Mouse (Mus musculus): ENCODE results near the gene Gmds. TPM values are rescaled to one million over a fixed set of nuclear protein-coding genes. Genes with fewer than 3 reads are reported as not detected.

The Gmds gene
- polyA plus RNA-seq, 1 experiment: 21.2 TPM

DNA sequence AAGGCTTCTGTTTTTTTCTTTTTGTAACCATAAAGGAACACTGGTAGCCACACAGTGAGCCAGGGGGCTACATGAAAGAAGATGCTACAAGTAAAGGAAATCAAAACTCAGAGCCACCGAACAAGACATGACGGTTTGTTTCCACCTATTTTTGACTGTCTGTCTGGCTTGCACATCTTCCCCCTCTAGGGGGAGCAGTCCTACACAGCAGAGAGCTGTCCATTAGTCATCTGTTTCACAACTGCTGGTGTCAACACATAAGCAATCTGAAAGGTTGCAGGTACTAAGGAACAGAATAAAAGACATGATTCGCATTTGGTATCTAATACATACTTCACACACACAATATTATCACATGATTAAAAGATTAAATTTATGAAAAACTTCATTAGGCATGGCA is 25.9 kb downstream of the Gmds start:
- WGBS: 41% methylated on average over 3 of the region's 3 CpGs
- Histone ChIP-seq H3K27me3 (ENCODE audit: control insufficient read depth, insufficient read depth, low read length) (no peaks in the 10 kb centered on the region), H3K4me1 (replicated peaks; ENCODE audit: control insufficient read depth, insufficient read depth, low read length) (no peaks in the 10 kb centered on the region), H3K27ac (ENCODE audit: control insufficient read depth, insufficient read depth, low read length) (no peak overlapping the region), H3K36me3 (ENCODE audit: control insufficient read depth, insufficient read depth, low read length) (no peaks in the 10 kb centered on the region), H3K4me3 (ENCODE audit: control insufficient read depth, insufficient read depth, low read length) (no peak overlapping the region)
- peak; percentile 61 for DNase-seq
- TF ChIP-seq CTCF (IDR thresholded peaks at IDR 0.05; ENCODE audit: borderline replicate concordance, control insufficient read depth, extremely low read depth, insufficient read depth, low read length, poor library complexity) (no peak), POLR2A (IDR thresholded peaks at IDR 0.05; ENCODE audit: control insufficient read depth, extremely low read depth, insufficient read depth, low read length, poor library complexity) (no peak)

- no peaks in the 10 kb centered on the region for H3K36me3 ChIP-seq (ENCODE audit: control insufficient read depth, insufficient read depth, low read length)
- H3K27ac ChIP-seq (ENCODE audit: control insufficient read depth, insufficient read depth, low read length): no peak overlapping the region
- H3K27me3 ChIP-seq (ENCODE audit: control insufficient read depth, insufficient read depth, low read length): no peaks in the 10 kb centered on the region
- no peak for TF ChIP-seq CTCF (IDR thresholded peaks at IDR 0.05; ENCODE audit: borderline replicate concordance, control insufficient read depth, extremely low read depth, insufficient read depth, low read length, poor library complexity)
- TF ChIP-seq POLR2A (IDR thresholded peaks at IDR 0.05; ENCODE audit: control insufficient read depth, extremely low read depth, insufficient read depth, low read length, poor library complexity): no peak
- H3K4me1 ChIP-seq (replicated peaks; ENCODE audit: control insufficient read depth, insufficient read depth, low read length): no peaks in the 10 kb centered on the region
- WGBS: 97% methylated on average over 2 of the region's 2 CpGs
- no peak overlapping the region for H3K4me3 ChIP-seq (ENCODE audit: control insufficient read depth, insufficient read depth, low read length)
- no peak for DNase-seq
Observed at GRCm38 (mm10) chr13:32311476-32311875, 27.1 kb downstream of the Gmds start.

DNA sequence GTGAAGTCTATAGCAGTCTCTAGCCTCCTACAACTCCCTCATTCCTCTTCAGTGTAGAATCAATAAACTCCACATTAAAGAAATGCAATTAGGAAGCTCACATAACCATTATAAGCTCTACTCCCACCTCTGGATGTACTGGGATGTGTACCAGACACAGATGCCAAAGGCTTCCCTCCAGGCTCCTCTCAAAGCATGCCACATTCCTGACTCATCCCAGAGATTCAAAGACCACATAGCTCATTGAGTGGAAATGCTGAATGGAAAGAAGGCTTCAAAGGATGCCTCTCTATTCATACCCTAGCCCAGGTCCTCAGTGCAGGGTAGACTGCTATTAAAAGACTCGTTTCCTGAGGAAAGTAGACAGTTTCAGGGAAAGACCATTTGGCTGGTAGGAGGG is 40.1 kb downstream of the Gmds start:
- H3K36me3 ChIP-seq (ENCODE audit: control insufficient read depth, insufficient read depth, low read length): no peaks in the 10 kb centered on the region
- no peaks in the 10 kb centered on the region for H3K4me1 ChIP-seq (replicated peaks; ENCODE audit: control insufficient read depth, insufficient read depth, low read length)
- 97% methylated on average over 1 of the region's 1 CpGs for WGBS

GRCm38 (mm10) chr13:32297398-32297797 is 41.1 kb downstream of the Gmds start:
- 41% methylated on average over 5 of the region's 5 CpGs for WGBS

More for the DNA sequence above, 40.1 kb downstream of the Gmds start:
- Histone ChIP-seq H3K27ac (ENCODE audit: control insufficient read depth, insufficient read depth, low read length) (no peak overlapping the region), H3K27me3 (ENCODE audit: control insufficient read depth, insufficient read depth, low read length) (no peaks in the 10 kb centered on the region), H3K4me3 (ENCODE audit: control insufficient read depth, insufficient read depth, low read length) (no peak overlapping the region)
- no peak for DNase-seq
- no peak for TF ChIP-seq CTCF (IDR thresholded peaks at IDR 0.05; ENCODE audit: borderline replicate concordance, control insufficient read depth, extremely low read depth, insufficient read depth, low read length, poor library complexity)
- TF ChIP-seq POLR2A (IDR thresholded peaks at IDR 0.05; ENCODE audit: control insufficient read depth, extremely low read depth, insufficient read depth, low read length, poor library complexity): no peak

DNA sequence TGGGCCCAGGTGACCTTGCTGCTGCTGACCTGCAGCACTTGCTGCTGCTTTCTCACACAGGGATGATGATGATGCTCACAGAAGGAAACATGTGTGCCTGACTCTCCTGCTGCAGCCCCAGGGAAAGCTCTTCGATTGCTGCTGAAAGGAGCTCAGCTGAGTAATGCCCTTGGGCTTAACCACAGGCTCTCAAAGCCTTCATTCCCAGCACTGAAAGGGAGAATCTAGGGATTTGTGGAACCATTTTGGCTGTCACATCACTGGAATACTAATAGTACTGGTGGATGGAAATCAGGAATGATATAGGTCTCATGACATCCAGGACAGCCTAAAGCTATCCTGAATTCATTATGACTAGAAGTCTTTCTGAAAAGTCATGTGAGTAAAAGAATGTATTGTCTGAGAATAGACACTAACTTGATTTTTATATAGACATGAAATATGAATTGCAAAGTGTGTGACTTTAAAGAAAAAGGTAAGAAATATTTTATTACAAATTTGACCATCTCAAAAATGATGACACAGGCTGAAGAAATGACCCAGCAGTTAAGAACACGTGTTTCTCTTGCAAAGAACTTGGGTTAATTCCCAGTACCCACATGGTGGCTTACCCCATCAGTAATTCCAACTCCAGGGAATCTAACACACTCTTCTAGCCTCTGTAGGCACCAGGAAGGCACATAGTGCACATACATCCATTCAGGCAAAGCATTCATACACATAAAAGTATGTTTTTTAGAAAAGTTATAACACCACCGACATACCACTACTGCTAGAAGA is 43.9 kb downstream of the Gmds start:
- DNase-seq: no peak
- TF ChIP-seq POLR2A (IDR thresholded peaks at IDR 0.05; ENCODE audit: control insufficient read depth, extremely low read depth, insufficient read depth, low read length, poor library complexity) (no peak), CTCF (IDR thresholded peaks at IDR 0.05; ENCODE audit: borderline replicate concordance, control insufficient read depth, extremely low read depth, insufficient read depth, low read length, poor library complexity) (no peak)
- WGBS: 87% methylated on average over 3 of the region's 3 CpGs
- H3K27me3 ChIP-seq (ENCODE audit: control insufficient read depth, insufficient read depth, low read length): no peaks in the 10 kb centered on the region
- no peaks in the 10 kb centered on the region for H3K4me1 ChIP-seq (replicated peaks; ENCODE audit: control insufficient read depth, insufficient read depth, low read length)
- no peak overlapping the region for H3K4me3 ChIP-seq (ENCODE audit: control insufficient read depth, insufficient read depth, low read length)
- H3K27ac ChIP-seq (ENCODE audit: control insufficient read depth, insufficient read depth, low read length): no peak overlapping the region
- H3K36me3 ChIP-seq (ENCODE audit: control insufficient read depth, insufficient read depth, low read length): no peaks in the 10 kb centered on the region

More at GRCm38 (mm10) chr13:32297398-32297797, 41.1 kb downstream of the Gmds start:
- peak; percentile 24 for DNase-seq
- Histone ChIP-seq H3K4me3 (ENCODE audit: control insufficient read depth, insufficient read depth, low read length) (no peak overlapping the region), H3K36me3 (ENCODE audit: control insufficient read depth, insufficient read depth, low read length) (no peaks in the 10 kb centered on the region), H3K4me1 (replicated peaks; ENCODE audit: control insufficient read depth, insufficient read depth, low read length) (no peaks in the 10 kb centered on the region), H3K27ac (ENCODE audit: control insufficient read depth, insufficient read depth, low read length) (no peak overlapping the region), H3K27me3 (ENCODE audit: control insufficient read depth, insufficient read depth, low read length) (no peaks in the 10 kb centered on the region)
- TF ChIP-seq POLR2A (IDR thresholded peaks at IDR 0.05; ENCODE audit: control insufficient read depth, extremely low read depth, insufficient read depth, low read length, poor library complexity) (no peak), CTCF (IDR thresholded peaks at IDR 0.05; ENCODE audit: borderline replicate concordance, control insufficient read depth, extremely low read depth, insufficient read depth, low read length, poor library complexity) (no peak)

DNA sequence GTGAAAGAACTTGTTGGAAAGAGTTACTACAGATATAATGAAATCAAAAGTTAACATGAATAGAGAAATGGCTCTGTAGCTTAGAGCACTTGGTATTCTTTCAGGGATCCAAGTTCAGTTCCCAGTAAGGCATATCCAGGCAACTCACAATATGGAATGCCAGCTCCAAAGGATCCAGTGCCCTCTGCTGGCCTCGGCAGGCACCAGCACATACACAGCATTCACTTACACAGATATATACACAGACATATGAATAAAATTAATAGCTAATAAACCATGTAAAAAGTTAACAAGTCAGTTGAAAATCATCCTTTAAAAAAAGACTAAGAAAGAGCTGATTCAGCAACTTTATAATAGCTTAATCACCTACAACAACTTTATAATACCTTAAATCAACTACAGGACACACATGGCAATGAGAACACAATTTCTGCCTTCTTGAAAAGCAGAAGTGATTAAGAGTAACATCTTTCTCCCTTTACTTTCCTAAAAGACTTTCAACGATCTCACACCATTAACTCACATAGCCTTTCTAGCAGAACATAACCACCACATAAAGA is 65.5 kb downstream of the Gmds start:
- no peak overlapping the region for H3K27ac ChIP-seq (ENCODE audit: control insufficient read depth, insufficient read depth, low read length)
- TF ChIP-seq CTCF (IDR thresholded peaks at IDR 0.05; ENCODE audit: borderline replicate concordance, control insufficient read depth, extremely low read depth, insufficient read depth, low read length, poor library complexity) (no peak), POLR2A (IDR thresholded peaks at IDR 0.05; ENCODE audit: control insufficient read depth, extremely low read depth, insufficient read depth, low read length, poor library complexity) (no peak)
- H3K36me3 ChIP-seq (ENCODE audit: control insufficient read depth, insufficient read depth, low read length): no peaks in the 10 kb centered on the region
- H3K27me3 ChIP-seq (ENCODE audit: control insufficient read depth, insufficient read depth, low read length): no peaks in the 10 kb centered on the region
- 90% methylated on average over 2 of the region's 2 CpGs for WGBS
- no peak for DNase-seq
- no peak overlapping the region for H3K4me3 ChIP-seq (ENCODE audit: control insufficient read depth, insufficient read depth, low read length)
- no peaks in the 10 kb centered on the region for H3K4me1 ChIP-seq (replicated peaks; ENCODE audit: control insufficient read depth, insufficient read depth, low read length)

Data from thymus, adult 2 months (tissue).